Mouse (Mus musculus): Measurements from ENCODE around the gene Fndc3b.

Fndc3b gene

GRCm38 (mm10) chr3:27670416-27670815 is 40.7 kb downstream of the Fndc3b start:
- DNase-seq (ENCODE audit: low read depth): no peak

GRCm38 (mm10) chr3:27667280-27667679 is 43.8 kb downstream of the Fndc3b start:
- DNase-seq (ENCODE audit: low read depth): no peak

GRCm38 (mm10) chr3:27665338-27665737 is 45.8 kb downstream of the Fndc3b start:
- DNase-seq (ENCODE audit: low read depth): no peak

- DNase-seq (ENCODE audit: low read depth): no peak
Observed at GRCm38 (mm10) chr3:27663221-27663620, 47.9 kb downstream of the Fndc3b start.

GRCm38 (mm10) chr3:27658198-27658763 is 52.8 kb downstream of the Fndc3b start:
- DNase-seq (ENCODE audit: low read depth): no peak

- no peak for DNase-seq (ENCODE audit: low read depth)
Observed at GRCm38 (mm10) chr3:27656764-27657390, 54.2 kb downstream of the Fndc3b start.

- no peak for DNase-seq (ENCODE audit: low read depth)
Observed at GRCm38 (mm10) chr3:27655673-27656072, 55.4 kb downstream of the Fndc3b start.

GRCm38 (mm10) chr3:27655042-27655441 is 56.1 kb downstream of the Fndc3b start:
- DNase-seq (ENCODE audit: low read depth): no peak

GRCm38 (mm10) chr3:27652451-27653011 is 58.6 kb downstream of the Fndc3b start:
- no peak for DNase-seq (ENCODE audit: low read depth)

- no peak for DNase-seq (ENCODE audit: low read depth)
Observed at GRCm38 (mm10) chr3:27651731-27652130, 59.4 kb downstream of the Fndc3b start.

- no peak for DNase-seq (ENCODE audit: low read depth)
Observed at GRCm38 (mm10) chr3:27650083-27650482, 61.0 kb downstream of the Fndc3b start.

- no peak for DNase-seq (ENCODE audit: low read depth)
Observed at GRCm38 (mm10) chr3:27649316-27649715, 61.8 kb downstream of the Fndc3b start.

GRCm38 (mm10) chr3:27642381-27642780 is 68.7 kb downstream of the Fndc3b start:
- no peak for DNase-seq (ENCODE audit: low read depth)

GRCm38 (mm10) chr3:27639701-27640100 is 71.4 kb downstream of the Fndc3b start:
- DNase-seq (ENCODE audit: low read depth): no peak

- DNase-seq (ENCODE audit: low read depth): no peak
Observed at GRCm38 (mm10) chr3:27637046-27637661, 74.0 kb downstream of the Fndc3b start.

GRCm38 (mm10) chr3:27635776-27636175 is 75.3 kb downstream of the Fndc3b start:
- no peak for DNase-seq (ENCODE audit: low read depth)

- DNase-seq (ENCODE audit: low read depth): no peak
Observed at GRCm38 (mm10) chr3:27632880-27633279, 78.2 kb downstream of the Fndc3b start.

GRCm38 (mm10) chr3:27631112-27631511 is 80.0 kb downstream of the Fndc3b start:
- no peak for DNase-seq (ENCODE audit: low read depth)

- no peak for DNase-seq (ENCODE audit: low read depth)
Observed at GRCm38 (mm10) chr3:27629716-27630115, 81.4 kb downstream of the Fndc3b start.

GRCm38 (mm10) chr3:27626301-27626700 is 84.8 kb downstream of the Fndc3b start:
- DNase-seq (ENCODE audit: low read depth): no peak

- no peak for DNase-seq (ENCODE audit: low read depth)
Observed at GRCm38 (mm10) chr3:27625592-27625985, 85.5 kb downstream of the Fndc3b start.

- DNase-seq (ENCODE audit: low read depth): no peak
Observed at GRCm38 (mm10) chr3:27624974-27625591, 86.0 kb downstream of the Fndc3b start.

GRCm38 (mm10) chr3:27622451-27622850 is 88.7 kb downstream of the Fndc3b start:
- DNase-seq (ENCODE audit: low read depth): no peak

Measured in induced T-regulatory cell, adult 2 months (primary cell).